Mouse (Mus musculus) ES-Bruce4 (cell line): ENCODE measurements around the gene Cyp4a12a.
"Not testable (repeated sequence)": the region's sequence is repeated elsewhere in the genome, so short reads cannot be mapped to it uniquely, and the experiment has no call there.

Experiments used
- CTCF ChIP-seq: IDR thresholded peaks from one replicate; pipeline ENCODE4 v1.8.1; 2011; ENCODE audit warnings: low read depth, low read length
- POLR2A ChIP-seq: IDR thresholded peaks from one replicate; pipeline ENCODE4 v1.8.1; 2011; ENCODE audit warnings: low read length; ENCODE audit not compliant: insufficient read depth

DNA sequence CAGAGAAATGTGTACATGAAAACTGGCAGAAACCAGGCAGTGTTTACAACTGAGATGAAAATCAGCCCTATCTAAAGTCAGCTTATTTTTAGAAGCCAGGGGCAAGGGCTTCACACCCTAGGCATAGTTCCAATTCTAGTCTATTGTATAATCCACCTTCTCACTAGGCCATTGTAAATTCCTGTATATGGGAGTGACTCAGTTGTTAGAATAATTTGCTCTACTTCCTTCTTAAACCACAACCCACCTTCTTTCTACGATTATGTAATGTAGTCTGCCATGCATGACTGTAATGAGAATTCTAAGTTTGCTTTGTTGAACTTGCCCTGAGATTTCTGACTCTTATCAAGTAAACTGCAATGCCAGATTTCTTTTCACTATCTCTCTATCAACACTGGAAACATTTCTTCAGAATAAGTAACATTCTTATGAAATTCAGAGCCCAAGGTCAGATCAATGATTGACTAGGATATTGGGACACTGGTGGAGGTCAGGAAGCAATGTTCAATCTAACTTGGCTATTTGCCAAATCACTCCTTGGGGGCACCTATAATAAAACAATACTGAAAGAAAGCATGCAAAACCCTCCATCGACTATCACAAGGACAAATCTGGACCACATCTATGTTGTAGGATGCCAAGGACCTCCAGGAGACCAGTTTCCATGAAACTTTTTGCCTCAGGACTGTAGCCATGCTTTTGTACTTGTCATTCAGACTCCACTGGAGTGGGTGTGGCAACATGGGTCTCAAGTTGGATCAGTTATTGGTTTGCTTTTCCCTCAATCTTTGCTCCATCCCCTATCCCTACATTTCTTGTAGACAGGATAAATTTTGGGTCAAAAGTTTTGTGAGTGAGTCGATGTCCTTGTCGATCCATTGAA is 33.9 kb upstream of the Cyp4a12a start:
- TF ChIP-seq CTCF, POLR2A: not testable (repeated sequence)
